Mouse (Mus musculus): ENCODE data around the gene Myrip. TPM values are rescaled to one million over a fixed set of nuclear protein-coding genes. Genes with fewer than 3 reads are reported as not detected.

The Myrip gene
- polyA plus RNA-seq, 1 experiment from 2014 or later = 2.2 TPM

GRCm38 (mm10) chr9:120518946-120519345 lies 217.6 kb downstream of the Myrip start:
- Histone ChIP-seq H3K4me3 (replicated peaks; ENCODE audit: low read length) (no peak overlapping the region), H3K4me2 (ENCODE audit: low read length) (no peak overlapping the region), H3K27ac (ENCODE audit: low read length) (no peak overlapping the region), H3K9ac (replicated peaks; ENCODE audit: low read depth, low read length) (no peak overlapping the region), H3K27me3 (replicated peaks; ENCODE audit: control insufficient read depth, insufficient read depth, low read length) (no peaks in the 10 kb centered on the region), H3K9me3 (ENCODE audit: control insufficient read depth, low read length) (no peaks in the 10 kb centered on the region), H3K4me1 (replicated peaks; ENCODE audit: control insufficient read depth, insufficient read depth, low read length) (no peaks in the 10 kb centered on the region), H3K36me3 (ENCODE audit: control insufficient read depth, insufficient read depth) (no peaks in the 10 kb centered on the region)
- no peak for ATAC-seq
- 84% methylated on average over 3 of the region's 3 CpGs for WGBS

GRCm38 (mm10) chr9:120519469-120520125 lies 218.3 kb downstream of the Myrip start:
- no peak overlapping the region for H3K27ac ChIP-seq (ENCODE audit: low read length)
- no peaks in the 10 kb centered on the region for H3K36me3 ChIP-seq (ENCODE audit: control insufficient read depth, insufficient read depth)
- no peak for ATAC-seq
- H3K27me3 ChIP-seq (replicated peaks; ENCODE audit: control insufficient read depth, insufficient read depth, low read length) = no peaks in the 10 kb centered on the region
- no peak overlapping the region for H3K9ac ChIP-seq (replicated peaks; ENCODE audit: low read depth, low read length)
- WGBS = 70% methylated on average over 19 of the region's 19 CpGs
- no peak overlapping the region for H3K4me3 ChIP-seq (replicated peaks; ENCODE audit: low read length)
- no peaks in the 10 kb centered on the region for H3K4me1 ChIP-seq (replicated peaks; ENCODE audit: control insufficient read depth, insufficient read depth, low read length)
- no peaks in the 10 kb centered on the region for H3K9me3 ChIP-seq (ENCODE audit: control insufficient read depth, low read length)
- no peak overlapping the region for H3K4me2 ChIP-seq (ENCODE audit: low read length)

GRCm38 (mm10) chr9:120521161-120521560 lies 219.8 kb downstream of the Myrip start:
- 100% methylated on average over 1 of the region's 1 CpGs for WGBS
- no peak for ATAC-seq

More at GRCm38 (mm10) chr9:120521161-120521560, 219.8 kb downstream of the Myrip start:
- H3K36me3 ChIP-seq (ENCODE audit: control insufficient read depth, insufficient read depth) = no peaks in the 10 kb centered on the region
- H3K4me2 ChIP-seq (ENCODE audit: low read length) = no peak overlapping the region
- H3K9ac ChIP-seq (replicated peaks; ENCODE audit: low read depth, low read length) = no peak overlapping the region
- no peaks in the 10 kb centered on the region for H3K4me1 ChIP-seq (replicated peaks; ENCODE audit: control insufficient read depth, insufficient read depth, low read length)
- no peaks in the 10 kb centered on the region for H3K9me3 ChIP-seq (ENCODE audit: control insufficient read depth, low read length)
- no peak overlapping the region for H3K4me3 ChIP-seq (replicated peaks; ENCODE audit: low read length)
- H3K27me3 ChIP-seq (replicated peaks; ENCODE audit: control insufficient read depth, insufficient read depth, low read length) = no peaks in the 10 kb centered on the region
- no peak overlapping the region for H3K27ac ChIP-seq (ENCODE audit: low read length)

Other genes with a start within 250 kb of the Myrip start
- gene Cx3cr1, start 231.6 kb upstream of the Myrip start, polyA plus RNA-seq (2015; fragmentation: Nextera tagmentation; extraction: Ambion mirVana) = 6.4 and 7.0 TPM in 2 replicates
- not detected in 2 replicates for gene Ccr8, start 209.4 kb upstream of the Myrip start, polyA plus RNA-seq (2015; fragmentation: Nextera tagmentation; extraction: Ambion mirVana)
- 37.5 and 39.4 TPM in 2 replicates for gene Slc25a38, start 191.1 kb upstream of the Myrip start, polyA plus RNA-seq (2015; fragmentation: Nextera tagmentation; extraction: Ambion mirVana)
- 953 and 1,017 TPM in 2 replicates for gene Rpsa, start 173.8 kb upstream of the Myrip start, polyA plus RNA-seq (2015; fragmentation: Nextera tagmentation; extraction: Ambion mirVana)
- 0.13 TPM in 1 of 2 replicates, not detected in the other for gene Mobp, start 151.8 kb upstream of the Myrip start, polyA plus RNA-seq (2015; fragmentation: Nextera tagmentation; extraction: Ambion mirVana)
- gene Eif1b, start 190.7 kb downstream of the Myrip start, polyA plus RNA-seq (2015; fragmentation: Nextera tagmentation; extraction: Ambion mirVana) = 438 and 515 TPM in 2 replicates
- gene Entpd3, start 238.3 kb downstream of the Myrip start, polyA plus RNA-seq (2015; fragmentation: Nextera tagmentation; extraction: Ambion mirVana) = 2.3 and 2.6 TPM in 2 replicates

Data from forebrain, embryonic 16.5 days (tissue).